Mouse (Mus musculus) kidney, adult 2 months (tissue): ENCODE results near the gene Syne2. TPM values are rescaled to one million over a fixed set of nuclear protein-coding genes. Genes with fewer than 3 reads are reported as not detected.
A peak's percentile ranks its signal among the peaks of the same experiment; 100 is the strongest.

Source experiments
- DNase-seq: peaks from one replicate; pipeline ENCODE4 v3.0.0; 2021
- H3K27ac ChIP-seq: fragments of 200-500 bp; 2 replicates; pipeline ENCODE4 v1.5.1; 2012; ENCODE audit warnings: low read depth, low read length, control low read depth, inconsistent platforms; ENCODE audit not compliant: insufficient read depth
- H3K27me3 ChIP-seq: fragments of 200-500 bp; replicated peaks from 2 replicates; pipeline ENCODE4 v1.6.1; 2012; ENCODE audit warnings: mild to moderate bottlenecking, moderate library complexity, low read length, inconsistent platforms; ENCODE audit not compliant: control insufficient read depth, insufficient read depth
- H3K36me3 ChIP-seq: fragments of 200-500 bp; 2 replicates; pipeline ENCODE4 v1.6.1; 2012; ENCODE audit warnings: mild to moderate bottlenecking, moderate library complexity, low read length, inconsistent platforms; ENCODE audit not compliant: control insufficient read depth, insufficient read depth
- H3K4me1 ChIP-seq: fragments of 200-500 bp; 2 replicates; pipeline ENCODE4 v1.6.1; 2011; ENCODE audit warnings: low read length; ENCODE audit not compliant: control insufficient read depth, insufficient read depth
- H3K4me3 ChIP-seq: fragments of 200-500 bp; 2 replicates; pipeline ENCODE4 v1.5.1; 2011; ENCODE audit warnings: mild to moderate bottlenecking, low read depth, low read length, control low read depth; ENCODE audit not compliant: insufficient read depth
- CTCF ChIP-seq: fragments of 200-500 bp; conservative IDR thresholded peaks from 2 replicates; pipeline ENCODE4 v1.5.1; 2011; ENCODE audit warnings: low read depth, mild to moderate bottlenecking, control low read depth, low read length, moderate library complexity, mixed read lengths; ENCODE audit not compliant: insufficient read depth, insufficient read length
- POLR2A ChIP-seq: fragments of 200-500 bp; IDR thresholded peaks from one replicate; pipeline ENCODE4 v1.6.1; 2011; ENCODE audit warnings: low read depth, low read length, control low read depth
- WGBS: fragments of 180-500 bp; shearing (Covaris S2); methylation state at CpG from one replicate; pipeline ENCODE4 v1.1.7; 2018; 5-methylcytosine and 5-hydroxymethylcytosine counted together
- polyA plus RNA-seq: library from polyadenylated mRNA; depleted of rRNA; stranded (reverse); fragments of >200 nt; gene quantifications from 2 replicates; pipeline ENCODE4 v1.2.3, GENCODE M21; 2012

Syne2 gene
- polyA plus RNA-seq, 1 experiment, result 54.5 TPM

- Histone ChIP-seq H3K27ac (no peak overlapping the region), H3K27me3 (no peaks in the 10 kb centered on the region), H3K4me3 (no peak overlapping the region), H3K36me3 (peaks cover 14% of the 10 kb centered on the region), H3K4me1 (peaks cover 10% of the 10 kb centered on the region; the same call in 1 of the 2 replicates)
- TF ChIP-seq CTCF (no peak), POLR2A (no peak)
- DNase-seq, result no peak
- 57% methylated on average over 8 of the region's 8 CpGs for WGBS
Observed at GRCm38 (mm10) chr12:75983336-75983735, 165.4 kb downstream of the Syne2 start.

- H3K4me3 ChIP-seq, result no peak overlapping the region
- peak overlapping the region; percentile 52; the same call in 1 of the 2 replicates for H3K27ac ChIP-seq
- H3K36me3 ChIP-seq, result peaks cover 16% of the 10 kb centered on the region
- peak; percentile 26 for DNase-seq
- H3K4me1 ChIP-seq, result peaks cover 18% of the 10 kb centered on the region
- TF ChIP-seq POLR2A (no peak), CTCF (no peak; the same call in 1 of the 2 replicates)
- H3K27me3 ChIP-seq, result no peaks in the 10 kb centered on the region
- WGBS, result 75% methylated on average over 10 of the region's 10 CpGs
Observed at GRCm38 (mm10) chr12:75992226-75992858, 174.4 kb downstream of the Syne2 start.

GRCm38 (mm10) chr12:75992946-75993345 is 175.0 kb downstream of the Syne2 start:
- peak; percentile 75 for DNase-seq
- Histone ChIP-seq H3K36me3 (peaks cover 13% of the 10 kb centered on the region), H3K4me3 (no peak overlapping the region), H3K27me3 (no peaks in the 10 kb centered on the region), H3K4me1 (peaks cover 19% of the 10 kb centered on the region), H3K27ac (peak overlapping the region; percentile 51; the same call in 1 of the 2 replicates)
- 62% methylated on average over 4 of the region's 4 CpGs for WGBS
- no peak for TF ChIP-seq CTCF
- no peak for TF ChIP-seq POLR2A

- Histone ChIP-seq H3K27ac (no peak overlapping the region; the same call in 1 of the 2 replicates), H3K27me3 (no peaks in the 10 kb centered on the region), H3K4me1 (peaks cover 24% of the 10 kb centered on the region), H3K4me3 (no peak overlapping the region), H3K36me3 (peaks cover 13% of the 10 kb centered on the region)
- no peak for TF ChIP-seq POLR2A
- no peak for TF ChIP-seq CTCF
- peak; percentile 85 for DNase-seq
- 12% methylated on average over 2 of the region's 2 CpGs for WGBS
Observed at GRCm38 (mm10) chr12:75995086-75995485, 177.2 kb downstream of the Syne2 start.

GRCm38 (mm10) chr12:75997547-75997946 is 179.6 kb downstream of the Syne2 start:
- Histone ChIP-seq H3K36me3 (peaks cover 12% of the 10 kb centered on the region), H3K4me3 (no peak overlapping the region), H3K4me1 (peaks cover 21% of the 10 kb centered on the region), H3K27ac (peak overlapping the region; percentile 87), H3K27me3 (no peaks in the 10 kb centered on the region)
- 64% methylated on average over 5 of the region's 5 CpGs for WGBS
- peak; percentile 86 for DNase-seq
- no peak for TF ChIP-seq POLR2A
- no peak for TF ChIP-seq CTCF

GRCm38 (mm10) chr12:75998416-75998815 is 180.5 kb downstream of the Syne2 start:
- no peak overlapping the region for H3K4me3 ChIP-seq
- no peak for DNase-seq
- no peaks in the 10 kb centered on the region for H3K27me3 ChIP-seq
- peaks cover 15% of the 10 kb centered on the region for H3K36me3 ChIP-seq
- TF ChIP-seq CTCF (no peak), POLR2A (no peak)
- peaks cover 16% of the 10 kb centered on the region for H3K4me1 ChIP-seq
- peak overlapping the region; percentile 83; the same call in 1 of the 2 replicates for H3K27ac ChIP-seq
- WGBS, result 32% methylated on average over 2 of the region's 2 CpGs

GRCm38 (mm10) chr12:76004697-76005249 is 186.8 kb downstream of the Syne2 start:
- H3K27me3 ChIP-seq, result no peaks in the 10 kb centered on the region
- H3K4me3 ChIP-seq, result no peak overlapping the region
- WGBS, result 69% methylated on average over 9 of the region's 9 CpGs
- peak overlapping the region; percentile 12; the same call in 1 of the 2 replicates for H3K27ac ChIP-seq
- H3K36me3 ChIP-seq, result peaks cover 15% of the 10 kb centered on the region
- peak; percentile 51 for DNase-seq
- TF ChIP-seq POLR2A (no peak), CTCF (no peak)
- H3K4me1 ChIP-seq, result no peaks in the 10 kb centered on the region; the same call in 1 of the 2 replicates
